Mouse (Mus musculus) olfactory bulb, adult 2 months (tissue): ENCODE measurements around the gene Nrm. TPM values are rescaled to one million over a fixed set of nuclear protein-coding genes. Genes with fewer than 3 reads are reported as not detected.
"Not testable (repeated sequence)": the region's sequence is repeated elsewhere in the genome, so short reads cannot be mapped to it uniquely, and the experiment has no call there.

ENCODE experiments used
- H3K27ac ChIP-seq: fragments of 200-500 bp; 2 replicates; pipeline ENCODE4 v1.5.1; 2012; ENCODE audit warnings: low read depth, low read length; ENCODE audit not compliant: insufficient read depth
- H3K4me1 ChIP-seq: fragments of 200-500 bp; 2 replicates; pipeline ENCODE4 v1.6.1; 2012; ENCODE audit warnings: low read length; ENCODE audit not compliant: control insufficient read depth, insufficient read depth
- H3K4me3 ChIP-seq: fragments of 200-500 bp; 2 replicates; pipeline ENCODE4 v1.5.1; 2012; ENCODE audit warnings: mild to moderate bottlenecking, low read depth, low read length, moderate library complexity; ENCODE audit not compliant: insufficient read depth
- CTCF ChIP-seq: fragments of 200-500 bp; IDR thresholded peaks from 2 replicates; pipeline ENCODE4 v1.5.1; 2012; ENCODE audit warnings: low read depth, mild to moderate bottlenecking, low read length, moderate library complexity; ENCODE audit not compliant: insufficient read depth
- POLR2A ChIP-seq: fragments of 200-500 bp; IDR thresholded peaks from 2 replicates; pipeline ENCODE4 v1.6.1; 2012; ENCODE audit warnings: mild to moderate bottlenecking, low read depth, low read length, moderate library complexity; ENCODE audit not compliant: insufficient read depth
- WGBS: fragments of 180-500 bp; shearing (Covaris S2); methylation state at CpG from one replicate; pipeline ENCODE4 v1.1.7; 2018; 5-methylcytosine and 5-hydroxymethylcytosine counted together
- polyA plus RNA-seq: library from polyadenylated mRNA; stranded (reverse); fragments of >200 nt; gene quantifications from 2 replicates; pipeline ENCODE4 v1.2.4, GENCODE M21; 2012; ENCODE audit warnings: low replicate concordance; ENCODE audit not compliant: missing spikeins, insufficient read depth, insufficient read length

Gene Nrm
- polyA plus RNA-seq, 1 experiment = not detected

DNA sequence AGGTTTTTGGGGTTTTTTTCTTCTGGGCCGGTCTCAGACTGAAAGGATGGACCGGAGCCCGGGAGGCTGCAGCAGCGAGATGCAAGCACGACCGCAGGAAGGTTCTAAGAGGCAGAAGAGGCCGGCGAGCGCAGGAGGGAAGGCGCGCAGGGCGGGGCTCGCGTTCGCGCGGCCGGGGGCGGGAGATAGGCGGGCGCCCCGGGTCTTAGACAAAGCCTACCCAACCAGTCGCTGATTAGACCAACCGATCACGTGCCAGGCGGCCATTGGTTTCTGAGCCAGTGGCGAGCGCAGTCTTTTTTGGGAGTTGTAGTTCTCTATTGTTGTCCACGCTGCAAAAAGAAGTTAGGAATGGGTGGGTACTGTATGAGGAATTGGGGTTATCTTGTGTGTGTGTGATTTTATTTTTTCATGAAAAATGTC, 23.0 kb upstream of the Nrm start, which contains the start of gene Tubb5:
Gene Tubb5, minus strand, starts transcription at position 185 of the 423 bp plus-strand sequence.
- WGBS = 1% methylated on average over 29 of the region's 29 CpGs
- H3K4me1 ChIP-seq = peaks cover 20% of the 10 kb centered on the region
- H3K27ac ChIP-seq = peak within 1 kb of the TSS; percentile 81
- TF ChIP-seq POLR2A = peak; percentile 95
- no peak for TF ChIP-seq CTCF
- H3K4me3 ChIP-seq = peak within 1 kb of the TSS; percentile 82

GRCm38 (mm10) chr17:35838570-35838969, 22.5 kb upstream of the Nrm start:
- Histone ChIP-seq H3K4me1 (peaks cover 20% of the 10 kb centered on the region), H3K4me3 (no peak overlapping the region), H3K27ac (no peak overlapping the region)
- 3% methylated on average over 5 of the region's 5 CpGs for WGBS
- TF ChIP-seq POLR2A = no peak
- TF ChIP-seq CTCF = no peak

- peaks cover 20% of the 10 kb centered on the region for H3K4me1 ChIP-seq
- WGBS = 60% methylated on average over 3 of the region's 3 CpGs
- not testable (repeated sequence) for H3K27ac ChIP-seq, H3K4me3 ChIP-seq
Observed at GRCm38 (mm10) chr17:35839002-35839401, 22.1 kb upstream of the Nrm start.

- 49% methylated on average over 14 of the region's 14 CpGs for WGBS
- Histone ChIP-seq H3K27ac (no peak overlapping the region), H3K4me3 (peak overlapping the region; percentile 37; the same call in 1 of the 2 replicates), H3K4me1 (peaks cover 12% of the 10 kb centered on the region; the same call in 1 of the 2 replicates)
- TF ChIP-seq CTCF (no peak), POLR2A (no peak)
Observed at GRCm38 (mm10) chr17:35840561-35840960, 20.6 kb upstream of the Nrm start.

DNA sequence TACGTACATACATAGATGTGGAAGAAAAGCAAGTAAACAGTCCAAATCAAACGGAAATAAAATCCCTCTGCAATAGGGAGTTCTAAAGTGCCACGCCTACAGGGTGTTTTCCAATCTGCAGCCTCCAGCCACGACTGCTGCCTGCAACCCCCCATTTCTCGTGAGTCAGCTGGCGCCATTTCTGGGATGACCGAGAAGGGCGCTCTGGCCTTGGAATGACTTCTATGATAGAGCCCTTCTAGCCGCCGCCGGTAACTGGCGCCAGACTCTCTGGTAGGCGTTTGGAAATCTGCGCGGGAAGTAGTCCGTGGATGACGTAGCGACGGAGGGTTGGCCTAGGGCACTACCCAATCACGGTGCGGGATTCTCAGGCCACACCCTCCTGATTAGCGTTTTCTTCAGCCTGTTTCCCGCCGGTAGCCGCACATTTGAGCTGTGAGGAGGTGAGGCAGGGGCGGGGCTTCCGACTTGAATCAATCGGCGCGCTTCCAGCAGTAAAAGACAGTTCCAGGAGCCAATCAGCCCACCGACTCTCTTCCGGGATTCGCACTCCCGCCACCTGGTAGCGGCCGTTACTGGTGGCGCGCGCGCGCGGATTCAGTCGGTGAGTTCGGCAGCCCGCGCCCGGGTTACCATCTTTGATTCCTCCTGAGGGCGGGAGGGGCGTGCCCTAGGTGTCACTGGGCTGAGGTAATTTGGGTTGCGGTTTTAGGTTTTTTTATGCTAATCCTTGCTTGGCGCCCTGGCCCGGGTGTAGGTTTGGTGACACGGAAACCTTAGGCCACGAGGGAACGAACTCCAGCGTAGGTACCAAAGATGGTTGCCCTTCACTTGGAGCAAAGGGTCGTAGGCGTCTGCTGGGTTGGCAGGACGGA, 19.8 kb upstream of the Nrm start, which contains the start of gene Mdc1:
Gene Mdc1, plus strand, starts transcription at position 440 of the 875 bp plus-strand sequence.
- Histone ChIP-seq H3K27ac (no peak within 1 kb of the TSS), H3K4me1 (peaks cover 9% of the 10 kb centered on the region; the same call in 1 of the 2 replicates), H3K4me3 (peak within 1 kb of the TSS; percentile 57)
- TF ChIP-seq CTCF (no peak), POLR2A (peak; percentile 39; the same call in 1 of the 2 replicates)
- WGBS = under 1% methylated on average over 59 of the region's 59 CpGs

- H3K27ac ChIP-seq = no peak overlapping the region
- 11% methylated on average over 11 of the region's 11 CpGs for WGBS
- TF ChIP-seq POLR2A (no peak), CTCF (no peak)
- H3K4me3 ChIP-seq = peak overlapping the region; percentile 57
- H3K4me1 ChIP-seq = peaks cover 5% of the 10 kb centered on the region; the same call in 1 of the 2 replicates
Observed at GRCm38 (mm10) chr17:35842006-35842405, 19.1 kb upstream of the Nrm start.

DNA sequence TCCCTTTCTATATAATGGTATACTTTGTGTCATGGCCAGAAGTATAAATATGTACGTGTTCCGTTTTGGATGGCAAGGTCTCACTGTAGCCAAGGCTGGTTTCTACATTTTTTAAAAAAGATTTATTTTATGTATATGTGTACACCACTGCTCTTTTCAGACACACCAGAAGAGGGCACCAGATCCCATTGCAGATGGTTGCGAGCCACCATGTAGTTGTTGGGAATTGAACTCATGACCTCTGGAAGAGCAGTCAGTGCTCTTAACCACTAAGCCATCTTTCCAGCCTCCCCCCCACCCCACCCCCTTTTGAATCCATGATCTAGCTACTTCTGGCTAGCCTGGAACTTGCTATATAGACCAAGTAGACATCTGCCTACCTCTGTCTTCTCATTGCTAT, 17.6 kb upstream of the Nrm start:
- no peak overlapping the region for H3K27ac ChIP-seq
- 97% methylated on average over 3 of the region's 3 CpGs for WGBS
- TF ChIP-seq CTCF = no peak
- TF ChIP-seq POLR2A = no peak
- no peak overlapping the region for H3K4me3 ChIP-seq
- peaks cover 3% of the 10 kb centered on the region; the same call in 1 of the 2 replicates for H3K4me1 ChIP-seq

- Histone ChIP-seq H3K4me3 (no peak overlapping the region), H3K4me1 (no peaks in the 10 kb centered on the region), H3K27ac (no peak overlapping the region)
- 40% methylated on average over 1 of the region's 1 CpGs for WGBS
- TF ChIP-seq POLR2A (no peak), CTCF (no peak)
Observed at GRCm38 (mm10) chr17:35848112-35848511, 13.0 kb upstream of the Nrm start.

- Histone ChIP-seq H3K27ac (no peak overlapping the region), H3K4me1 (no peaks in the 10 kb centered on the region), H3K4me3 (no peak overlapping the region)
- TF ChIP-seq POLR2A (no peak), CTCF (no peak)
- WGBS = 91% methylated on average over 3 of the region's 3 CpGs
Observed at GRCm38 (mm10) chr17:35850974-35851373, 10.1 kb upstream of the Nrm start.

- no peak overlapping the region for H3K4me3 ChIP-seq
- 93% methylated on average over 1 of the region's 1 CpGs for WGBS
- H3K4me1 ChIP-seq = no peaks in the 10 kb centered on the region
- H3K27ac ChIP-seq = no peak overlapping the region
- TF ChIP-seq CTCF = no peak
- no peak for TF ChIP-seq POLR2A
Observed at GRCm38 (mm10) chr17:35859371-35859770, 1.7 kb upstream of the Nrm start.
